Mouse (Mus musculus) spleen, adult 2 months (tissue): ENCODE results near the gene Serpina3m.
"Not testable (repeated sequence)": the region's sequence is repeated elsewhere in the genome, so short reads cannot be mapped to it uniquely, and the experiment has no call there.

Source experiments
- CTCF ChIP-seq: fragments of 200-500 bp; IDR thresholded peaks from 2 replicates; pipeline ENCODE4 v1.5.1; 2011; ENCODE audit warnings: mild to moderate bottlenecking, inconsistent platforms; ENCODE audit not compliant: insufficient read depth, insufficient read length, insufficient replicate concordance; ENCODE audit errors: extremely low read depth
- POLR2A ChIP-seq: fragments of 200-500 bp; IDR thresholded peaks from 2 replicates; pipeline ENCODE4 v1.6.1; 2011; ENCODE audit warnings: low read depth, low read length, inconsistent platforms

DNA sequence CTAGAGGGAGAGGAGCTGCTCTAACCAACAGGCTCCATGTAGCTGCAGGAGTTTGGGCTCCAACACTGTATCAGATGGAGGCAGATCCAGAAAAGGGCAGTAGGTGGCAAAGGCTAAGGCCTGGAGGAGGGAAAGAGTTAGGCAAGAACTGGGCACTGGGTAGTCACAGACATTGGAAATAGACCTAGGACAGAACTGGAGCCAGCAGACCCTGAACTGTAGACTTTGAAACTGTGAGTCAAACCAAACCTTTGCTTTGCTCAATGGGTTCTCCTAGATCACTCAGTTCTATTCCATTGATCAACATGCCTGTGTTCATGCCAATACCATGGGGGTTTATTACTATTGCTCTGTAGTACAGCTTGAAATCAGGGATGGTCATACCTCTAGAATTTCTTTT, 47.7 kb downstream of the Serpina3m start:
- not testable (repeated sequence) for TF ChIP-seq CTCF, POLR2A
